Mouse (Mus musculus): ENCODE data around the gene Foxn2. TPM values are rescaled to one million over a fixed set of nuclear protein-coding genes. Genes with fewer than 3 reads are reported as not detected.

The Foxn2 gene
- polyA plus RNA-seq, 1 experiment = 0.50 TPM

DNA sequence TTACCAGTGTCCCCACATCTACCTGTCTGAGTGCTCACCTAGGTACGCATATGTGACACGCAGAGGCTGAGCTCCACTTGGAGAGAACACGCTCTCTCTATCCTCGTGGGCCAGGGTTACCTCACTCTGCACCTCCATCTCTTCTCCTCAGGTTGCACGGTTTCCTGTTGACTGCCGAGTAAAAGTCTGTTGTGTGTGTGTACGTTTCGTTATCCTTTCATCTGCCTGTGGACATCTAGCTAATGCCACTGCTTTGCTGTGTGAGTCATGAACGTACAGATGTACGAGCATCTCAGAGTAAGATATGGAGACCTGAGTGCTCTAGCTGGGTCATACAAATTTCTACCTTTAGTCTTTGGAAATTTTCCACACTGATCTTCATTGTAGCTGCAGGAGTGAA, 39.9 kb downstream of the Foxn2 start:
- Histone ChIP-seq H3K4me3 (replicated peaks) (no peak overlapping the region), H3K9me3 (ENCODE audit: control insufficient read depth, low read length) (no peaks in the 10 kb centered on the region)

DNA sequence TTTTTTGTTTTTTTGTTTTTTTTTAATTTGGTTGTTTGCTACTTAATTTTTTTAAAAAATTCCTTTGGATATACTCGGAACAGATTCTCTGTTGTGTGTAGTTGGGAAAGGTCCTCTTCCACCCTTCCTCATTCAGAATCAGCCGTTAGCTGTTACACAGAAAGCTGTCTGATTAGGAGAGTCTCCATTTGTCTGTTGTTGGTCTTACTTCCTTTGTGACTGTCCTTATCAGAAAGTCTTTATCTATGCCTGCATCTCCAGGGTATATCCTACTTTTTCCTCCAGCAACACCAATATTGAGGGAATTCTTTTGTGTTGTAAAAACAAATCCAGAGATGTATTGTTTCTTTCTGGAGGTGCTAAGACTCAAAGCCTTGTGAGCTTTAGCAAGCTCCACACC, 40.6 kb downstream of the Foxn2 start:
- Histone ChIP-seq H3K27me3 (ENCODE audit: control insufficient read depth) (no peaks in the 10 kb centered on the region), H3K36me3 (ENCODE audit: control insufficient read depth) (peaks cover 28% of the 10 kb centered on the region), H3K4me1 (ENCODE audit: control insufficient read depth) (peaks cover 32% of the 10 kb centered on the region), H3K4me3 (replicated peaks) (no peak overlapping the region), H3K9me3 (ENCODE audit: control insufficient read depth, low read length) (no peaks in the 10 kb centered on the region)
- TF ChIP-seq TAL1 (IDR thresholded peaks at IDR 0.05; ENCODE audit: low read length) (no peak), GATA1 (IDR thresholded peaks at IDR 0.05; ENCODE audit: low read length) (no peak)

More for the DNA sequence above, 39.9 kb downstream of the Foxn2 start:
- Histone ChIP-seq H3K27me3 (ENCODE audit: control insufficient read depth) (no peaks in the 10 kb centered on the region), H3K4me1 (ENCODE audit: control insufficient read depth) (peaks cover 32% of the 10 kb centered on the region), H3K36me3 (ENCODE audit: control insufficient read depth) (peaks cover 30% of the 10 kb centered on the region)
- no peak for TF ChIP-seq GATA1 (IDR thresholded peaks at IDR 0.05; ENCODE audit: low read length)
- TF ChIP-seq TAL1 (IDR thresholded peaks at IDR 0.05; ENCODE audit: low read length) = no peak

DNA sequence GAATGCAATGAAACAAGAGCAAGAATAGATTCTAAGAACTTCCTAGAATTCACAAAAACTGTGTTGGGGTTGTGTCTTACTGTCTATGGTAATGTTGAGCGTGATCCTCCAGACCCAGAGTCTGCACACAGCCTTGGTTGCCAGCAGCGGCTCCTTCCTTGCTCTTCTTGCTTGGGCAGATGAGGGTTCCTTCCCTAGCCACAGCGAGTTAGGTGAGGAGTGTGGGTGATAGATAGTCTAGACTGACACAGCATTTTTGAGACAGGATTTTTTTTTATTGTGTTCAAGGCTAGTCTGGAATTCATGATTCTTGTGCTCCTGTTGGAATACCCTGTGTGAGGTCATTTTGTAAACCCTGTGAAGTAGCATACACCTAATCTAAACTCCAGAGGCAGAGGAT, 41.1 kb downstream of the Foxn2 start:
- Histone ChIP-seq H3K9me3 (ENCODE audit: control insufficient read depth, low read length) (no peaks in the 10 kb centered on the region), H3K4me3 (replicated peaks) (no peak overlapping the region), H3K27me3 (ENCODE audit: control insufficient read depth) (no peaks in the 10 kb centered on the region), H3K36me3 (ENCODE audit: control insufficient read depth) (peaks cover 29% of the 10 kb centered on the region), H3K4me1 (ENCODE audit: control insufficient read depth) (peaks cover 34% of the 10 kb centered on the region)
- TF ChIP-seq TAL1 (IDR thresholded peaks at IDR 0.05; ENCODE audit: low read length) (no peak), GATA1 (IDR thresholded peaks at IDR 0.05; ENCODE audit: low read length) (no peak)

DNA sequence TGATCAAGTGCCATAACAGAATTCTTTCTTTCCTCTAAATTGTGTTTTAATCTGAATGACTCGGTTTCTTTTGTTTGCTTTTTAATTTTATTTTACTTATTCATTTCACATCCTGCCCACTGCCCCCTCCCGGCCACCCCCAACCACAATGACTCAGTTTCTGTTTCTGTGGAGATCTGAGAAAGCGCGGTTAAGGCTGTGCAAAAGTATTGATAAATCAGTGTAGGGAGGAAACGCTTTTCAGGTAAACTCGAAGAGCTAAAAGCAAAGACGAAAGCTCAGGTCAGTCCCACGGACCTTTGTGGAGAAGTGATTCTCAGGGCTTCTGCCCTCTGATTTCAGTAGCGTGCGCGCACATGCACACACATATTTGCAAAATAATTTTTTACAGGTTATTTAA, 44.0 kb downstream of the Foxn2 start:
- H3K4me1 ChIP-seq (ENCODE audit: control insufficient read depth) = peaks cover 26% of the 10 kb centered on the region
- peaks cover 33% of the 10 kb centered on the region for H3K36me3 ChIP-seq (ENCODE audit: control insufficient read depth)
- no peak overlapping the region for H3K4me3 ChIP-seq (replicated peaks)
- TF ChIP-seq TAL1 (IDR thresholded peaks at IDR 0.05; ENCODE audit: low read length) = no peak
- no peak for TF ChIP-seq GATA1 (IDR thresholded peaks at IDR 0.05; ENCODE audit: low read length)
- H3K27me3 ChIP-seq (ENCODE audit: control insufficient read depth) = no peaks in the 10 kb centered on the region
- H3K9me3 ChIP-seq (ENCODE audit: control insufficient read depth, low read length) = no peaks in the 10 kb centered on the region

DNA sequence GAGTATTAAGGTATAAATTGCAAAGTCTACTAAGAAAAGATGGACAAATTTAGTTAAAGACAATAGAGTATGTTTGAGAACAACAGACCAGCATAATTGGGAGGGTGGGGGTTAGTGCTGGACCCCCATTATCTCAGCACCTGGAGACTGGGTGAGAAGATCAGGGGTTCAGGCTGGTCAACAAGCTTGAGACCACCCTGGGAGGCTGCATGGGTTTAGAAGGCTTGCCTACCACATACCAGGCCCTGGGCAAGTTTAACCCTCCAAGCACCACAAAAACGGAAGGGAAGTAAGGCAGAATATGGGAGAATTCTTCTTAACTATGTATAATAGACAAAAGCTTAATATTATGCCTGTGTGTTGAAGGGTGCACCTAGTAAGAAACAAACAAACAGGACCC, 44.4 kb downstream of the Foxn2 start:
- H3K36me3 ChIP-seq (ENCODE audit: control insufficient read depth) = peaks cover 34% of the 10 kb centered on the region
- H3K4me1 ChIP-seq (ENCODE audit: control insufficient read depth) = peaks cover 23% of the 10 kb centered on the region
- TF ChIP-seq TAL1 (IDR thresholded peaks at IDR 0.05; ENCODE audit: low read length) (no peak), GATA1 (IDR thresholded peaks at IDR 0.05; ENCODE audit: low read length) (no peak)
- no peaks in the 10 kb centered on the region for H3K27me3 ChIP-seq (ENCODE audit: control insufficient read depth)
- no peak overlapping the region for H3K4me3 ChIP-seq (replicated peaks)
- H3K9me3 ChIP-seq (ENCODE audit: control insufficient read depth, low read length) = no peaks in the 10 kb centered on the region

DNA sequence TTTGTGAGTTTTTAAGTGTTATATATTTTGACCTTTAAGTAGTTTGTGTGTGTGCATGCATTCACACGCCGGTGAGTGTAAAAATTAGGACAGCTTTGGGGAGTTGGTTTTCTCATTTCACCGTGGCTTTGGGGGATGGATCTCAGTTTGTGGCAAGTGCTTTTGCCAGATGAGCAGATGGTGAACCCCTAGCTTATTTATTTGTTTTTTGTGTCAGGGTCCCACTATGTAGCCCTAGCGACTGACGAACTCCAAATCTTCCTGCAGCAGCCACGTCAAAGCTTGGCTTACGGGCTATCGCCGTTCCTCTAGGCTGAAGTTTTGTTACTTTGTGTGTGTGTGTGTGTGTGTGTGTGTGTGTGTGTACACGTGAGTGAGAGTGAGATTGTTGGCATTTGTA, 50.0 kb downstream of the Foxn2 start:
- no peaks in the 10 kb centered on the region for H3K27me3 ChIP-seq (ENCODE audit: control insufficient read depth)
- H3K9me3 ChIP-seq (ENCODE audit: control insufficient read depth, low read length) = no peaks in the 10 kb centered on the region
- H3K36me3 ChIP-seq (ENCODE audit: control insufficient read depth) = peaks cover 62% of the 10 kb centered on the region
- no peak overlapping the region for H3K4me3 ChIP-seq (replicated peaks)
- no peak for TF ChIP-seq TAL1 (IDR thresholded peaks at IDR 0.05; ENCODE audit: low read length)
- no peak for TF ChIP-seq GATA1 (IDR thresholded peaks at IDR 0.05; ENCODE audit: low read length)
- peaks cover 1% of the 10 kb centered on the region; the same call in 1 of the 2 replicates for H3K4me1 ChIP-seq (ENCODE audit: control insufficient read depth)

DNA sequence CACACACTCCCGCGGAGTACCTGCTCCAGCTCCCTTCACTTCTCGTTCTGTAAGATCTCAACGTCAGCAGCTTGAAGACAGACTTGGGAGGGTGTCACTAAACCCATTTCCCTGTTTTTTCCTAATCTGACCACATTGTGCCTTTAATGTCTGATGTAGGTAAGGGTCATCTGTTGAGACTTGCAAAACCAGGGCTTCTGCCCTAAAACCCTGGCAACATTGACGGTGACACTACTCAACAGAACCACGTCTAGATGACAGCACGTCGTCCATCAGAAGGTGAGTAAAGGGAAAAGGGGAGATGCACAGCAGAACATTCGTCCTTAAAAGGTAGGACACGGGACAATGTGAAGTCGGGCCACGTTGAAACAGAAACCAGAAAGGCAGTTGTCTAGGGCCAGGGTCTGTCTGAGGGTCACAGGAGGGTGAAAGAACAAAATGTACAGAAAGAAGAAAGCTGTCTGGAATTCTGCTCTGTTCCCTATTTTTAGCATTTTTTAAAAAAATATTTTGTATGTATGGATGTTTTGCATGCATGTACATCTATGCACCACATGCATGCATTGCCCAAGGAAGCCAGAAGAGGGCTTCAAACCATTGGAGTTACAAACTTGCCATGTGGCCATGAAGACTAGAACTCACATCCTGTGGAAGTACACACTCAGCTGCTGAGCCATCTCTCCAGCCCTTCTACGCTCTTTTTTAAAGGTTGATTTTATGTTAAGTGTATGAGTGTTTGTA, 51.0 kb downstream of the Foxn2 start:
- Histone ChIP-seq H3K27me3 (ENCODE audit: control insufficient read depth) (no peaks in the 10 kb centered on the region), H3K4me3 (replicated peaks) (no peak overlapping the region), H3K9me3 (ENCODE audit: control insufficient read depth, low read length) (no peaks in the 10 kb centered on the region), H3K36me3 (ENCODE audit: control insufficient read depth) (peaks cover 56% of the 10 kb centered on the region), H3K4me1 (ENCODE audit: control insufficient read depth) (no peaks in the 10 kb centered on the region)
- TF ChIP-seq GATA1 (IDR thresholded peaks at IDR 0.05; ENCODE audit: low read length) = no peak
- TF ChIP-seq TAL1 (IDR thresholded peaks at IDR 0.05; ENCODE audit: low read length) = no peak

DNA sequence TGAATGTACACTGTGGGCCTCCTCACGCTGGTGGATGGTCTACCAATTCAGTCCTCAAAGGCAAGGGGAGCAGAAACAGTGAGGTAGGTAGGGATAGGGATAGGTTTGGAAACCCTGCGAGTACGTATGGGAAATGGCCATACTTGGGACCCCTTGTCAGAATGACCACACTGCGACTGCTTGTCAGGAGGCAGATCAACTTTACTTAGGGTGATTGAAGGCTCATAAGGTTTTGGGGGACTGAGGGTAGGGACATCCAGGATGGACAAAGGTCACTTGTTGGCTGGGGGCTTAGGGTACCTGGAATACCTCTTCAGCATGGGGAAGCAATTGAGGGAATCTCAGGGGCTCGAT, 51.6 kb downstream of the Foxn2 start:
- H3K9me3 ChIP-seq (ENCODE audit: control insufficient read depth, low read length) = no peaks in the 10 kb centered on the region
- no peaks in the 10 kb centered on the region for H3K4me1 ChIP-seq (ENCODE audit: control insufficient read depth)
- no peaks in the 10 kb centered on the region for H3K27me3 ChIP-seq (ENCODE audit: control insufficient read depth)
- TF ChIP-seq TAL1 (IDR thresholded peaks at IDR 0.05; ENCODE audit: low read length) = no peak
- TF ChIP-seq GATA1 (IDR thresholded peaks at IDR 0.05; ENCODE audit: low read length) = no peak
- peaks cover 53% of the 10 kb centered on the region for H3K36me3 ChIP-seq (ENCODE audit: control insufficient read depth)
- H3K4me3 ChIP-seq (replicated peaks) = no peak overlapping the region

DNA sequence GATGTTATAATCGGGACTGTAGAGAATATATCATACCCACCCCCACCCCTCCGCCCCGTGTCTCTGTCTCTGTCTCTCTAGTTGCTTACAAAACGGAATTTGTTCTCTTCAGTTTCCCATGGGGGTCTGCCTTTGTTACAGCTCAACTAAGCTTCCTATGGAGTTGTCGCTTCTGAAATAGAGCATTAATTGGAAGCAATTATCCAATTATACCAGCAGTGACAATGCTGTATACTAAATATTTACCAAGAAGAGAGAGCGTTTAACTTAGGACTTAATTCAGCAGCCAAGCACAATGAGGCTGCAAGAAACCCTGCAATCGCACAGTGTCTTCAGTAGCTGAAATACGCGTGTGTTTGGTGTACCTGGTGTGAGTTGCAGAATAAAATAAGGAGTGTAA, 53.0 kb downstream of the Foxn2 start:
- Histone ChIP-seq H3K36me3 (ENCODE audit: control insufficient read depth) (peaks cover 47% of the 10 kb centered on the region), H3K4me1 (ENCODE audit: control insufficient read depth) (no peaks in the 10 kb centered on the region), H3K9me3 (ENCODE audit: control insufficient read depth, low read length) (no peaks in the 10 kb centered on the region), H3K4me3 (replicated peaks) (no peak overlapping the region), H3K27me3 (ENCODE audit: control insufficient read depth) (no peaks in the 10 kb centered on the region)
- TF ChIP-seq TAL1 (IDR thresholded peaks at IDR 0.05; ENCODE audit: low read length) (no peak), GATA1 (IDR thresholded peaks at IDR 0.05; ENCODE audit: low read length) (no peak)
